Mouse (Mus musculus) granulocyte monocyte progenitor cell, adult 5-6 weeks (primary cell): Measurements from ENCODE around the gene Wfikkn2. TPM values are rescaled to one million over a fixed set of nuclear protein-coding genes. Genes with fewer than 3 reads are reported as not detected.

Source experiments
- ATAC-seq: replicated peaks from 2 replicates; pipeline ENCODE4 v1.8.0; 2016; ENCODE audit warnings: mild to moderate bottlenecking, moderate TSS enrichment, inconsistent platforms; ENCODE audit not compliant: poor library complexity, severe bottlenecking
- total RNA-seq, 2 experiments: library from RNA; stranded (forward) in 1 of 2; stranded (reverse) in 1 of 2; fragments of 200-712, 200-1000 nt in 1 of 2; fragments of >200 nt in 1 of 2; fragmentation: Nextera tagmentation in 1 of 2; gene quantifications; 2 replicates each; pipeline ENCODE4 v1.2.3; 2014 to 2017

Wfikkn2 gene
- not detected in 2 replicates for total RNA-seq (2014; fragmentation: Nextera tagmentation)
- 0.09 TPM in 1 of 2 replicates, not detected in the other for total RNA-seq (2017)

- ATAC-seq, result no peak
These were observed at the start of gene Wfikkn2 for GRCm38 (mm10) chr11:94245955-94246788. TSS of gene Wfikkn2 (minus strand) at chr11:94246005.

DNA sequence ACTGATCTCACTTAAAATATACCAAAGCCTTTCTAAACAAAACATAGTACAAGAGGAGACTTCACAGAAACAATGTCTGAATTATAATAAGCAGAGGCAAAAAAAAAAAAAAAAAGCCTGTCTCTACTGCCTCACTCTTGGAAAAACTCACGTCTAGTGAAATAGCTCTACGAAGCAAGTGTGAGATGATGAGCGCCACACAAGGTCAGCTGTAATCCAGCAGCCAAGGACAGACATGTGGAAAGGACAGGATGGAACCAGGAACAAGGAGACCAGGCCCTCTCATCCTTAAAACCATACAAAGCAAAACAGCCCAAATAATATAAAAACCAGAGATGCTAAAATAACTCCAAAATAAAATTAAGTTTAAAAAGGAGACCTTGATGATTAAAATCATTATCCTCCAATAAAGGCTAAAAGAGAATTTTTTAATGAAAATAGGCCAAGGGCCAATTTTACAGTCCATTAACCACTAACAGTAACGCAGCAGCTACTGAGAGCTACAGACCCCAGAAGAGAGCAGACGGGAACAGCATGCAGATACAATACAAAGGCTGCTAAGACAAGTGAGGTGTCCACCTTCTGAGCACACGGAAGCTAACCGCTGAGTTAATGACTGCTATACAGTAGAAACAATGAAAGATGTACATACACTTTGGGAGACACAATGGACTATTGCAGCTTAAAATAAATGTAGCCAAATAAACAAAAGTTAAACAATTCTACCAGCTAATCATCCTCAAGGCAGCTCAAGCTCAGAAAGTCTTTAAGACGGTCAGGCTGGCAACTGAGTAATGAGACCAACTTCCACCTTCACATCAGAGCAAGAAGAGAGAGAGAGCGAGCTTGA is 49.4 kb upstream of the Wfikkn2 start:
- ATAC-seq, result no peak

DNA sequence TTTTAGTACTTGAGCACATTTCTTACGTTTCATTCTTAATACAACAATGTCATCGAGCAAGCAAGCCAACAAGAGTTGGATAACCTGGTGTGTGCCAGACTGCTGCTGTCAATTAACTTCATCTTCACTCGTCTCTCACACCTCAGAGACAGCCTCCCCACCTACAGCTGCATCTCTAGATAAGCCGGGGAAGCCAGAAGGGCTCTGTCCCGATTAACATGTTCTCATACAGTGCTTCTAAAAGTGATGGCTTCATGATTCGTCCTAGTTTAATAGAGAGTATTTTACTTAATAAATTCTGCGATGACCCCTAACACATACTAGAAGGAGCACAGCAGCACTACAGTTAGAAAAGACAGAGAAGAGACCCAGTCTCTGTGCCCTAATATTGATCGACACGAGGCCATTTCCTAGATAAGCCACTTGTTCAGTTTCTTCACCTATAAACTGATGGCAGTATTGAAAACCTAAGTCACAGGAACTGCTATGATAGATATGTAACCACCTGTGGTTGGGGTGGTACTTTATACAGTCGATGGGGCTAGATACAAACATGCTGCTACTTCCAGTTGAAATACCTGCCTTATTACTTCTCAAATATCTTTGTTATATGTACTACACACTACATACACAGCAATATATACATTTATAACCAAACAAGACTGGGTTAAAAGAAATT is 44.4 kb upstream of the Wfikkn2 start:
- no peak for ATAC-seq

GRCm38 (mm10) chr11:94287105-94287504 is 41.3 kb upstream of the Wfikkn2 start:
- no peak for ATAC-seq

GRCm38 (mm10) chr11:94285886-94286574 is 40.2 kb upstream of the Wfikkn2 start:
- peak; percentile 10; the same call in 1 of the 2 replicates for ATAC-seq

- no peak for ATAC-seq
These were observed 37.8 kb upstream of the Wfikkn2 start for GRCm38 (mm10) chr11:94283536-94284099.

DNA sequence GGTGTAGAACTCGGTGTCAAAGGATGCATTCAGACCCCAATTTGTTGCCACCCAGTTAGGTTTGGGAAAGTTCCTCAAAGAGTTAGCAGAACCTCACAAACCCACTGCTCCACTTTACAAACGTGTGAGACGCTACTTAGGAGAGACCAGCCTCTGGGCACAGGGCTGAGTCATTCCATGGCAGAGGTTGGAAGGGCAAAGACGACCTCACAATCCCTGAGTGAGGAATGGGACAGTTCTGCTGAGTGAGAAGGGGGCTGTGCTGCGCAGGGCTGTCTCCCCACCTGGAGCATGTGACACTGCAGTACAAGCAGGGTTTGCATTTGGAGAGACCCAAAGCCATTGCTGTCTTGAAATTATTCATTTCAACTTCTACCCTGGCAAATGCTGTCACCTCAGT is 36.5 kb upstream of the Wfikkn2 start:
- no peak for ATAC-seq

DNA sequence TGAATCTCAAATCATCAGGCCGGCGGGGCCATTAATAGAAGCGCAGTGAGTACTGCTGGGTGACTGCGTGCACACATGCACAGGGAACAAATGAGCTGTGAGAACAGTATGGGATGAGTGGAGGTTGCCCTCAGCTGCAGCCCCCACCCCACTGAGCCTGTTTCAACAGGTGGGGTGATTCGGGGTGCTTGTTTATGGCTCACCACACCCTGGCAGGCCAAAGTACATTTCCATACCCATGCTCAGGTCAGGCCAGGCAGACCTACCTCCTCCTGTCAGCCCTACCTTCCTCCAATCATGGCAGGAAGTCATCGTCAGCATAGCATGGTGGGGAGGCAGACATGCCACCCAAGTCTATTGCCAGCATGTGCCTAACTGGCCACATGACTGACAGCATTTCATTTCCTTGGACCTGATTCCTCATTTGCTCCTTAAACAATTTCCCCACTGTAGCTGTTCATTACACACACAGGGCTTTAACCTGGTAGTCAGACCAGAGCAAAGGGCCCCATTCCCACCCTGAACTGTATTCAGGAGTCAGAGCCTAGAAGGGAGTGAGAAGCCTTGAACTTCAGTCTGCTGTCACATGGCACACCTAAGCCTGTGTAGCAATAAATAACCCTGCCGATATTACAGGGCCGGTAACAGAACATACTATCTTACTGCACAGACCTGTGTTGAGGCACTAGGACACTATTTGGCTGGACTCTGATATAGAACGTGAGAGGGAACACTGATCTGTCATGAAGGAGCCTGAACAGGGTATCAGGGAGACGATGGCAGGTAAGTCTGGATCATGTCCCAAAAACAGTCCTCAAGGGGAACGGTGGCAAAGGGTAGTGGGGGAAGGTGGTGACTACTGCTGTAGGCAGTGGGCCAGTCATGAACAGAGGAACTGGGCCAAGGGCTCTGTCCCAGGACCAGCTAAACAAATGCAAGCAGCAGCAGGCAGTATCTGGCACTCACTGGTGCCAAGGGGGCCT is 35.7 kb upstream of the Wfikkn2 start, which contains the start of gene Gm21885:
Gene Gm21885, plus strand, starts transcription at position 675 of the 983 bp plus-strand sequence.
- no peak for ATAC-seq

GRCm38 (mm10) chr11:94276869-94277337 is 31.1 kb upstream of the Wfikkn2 start:
- peak; percentile 87 for ATAC-seq

DNA sequence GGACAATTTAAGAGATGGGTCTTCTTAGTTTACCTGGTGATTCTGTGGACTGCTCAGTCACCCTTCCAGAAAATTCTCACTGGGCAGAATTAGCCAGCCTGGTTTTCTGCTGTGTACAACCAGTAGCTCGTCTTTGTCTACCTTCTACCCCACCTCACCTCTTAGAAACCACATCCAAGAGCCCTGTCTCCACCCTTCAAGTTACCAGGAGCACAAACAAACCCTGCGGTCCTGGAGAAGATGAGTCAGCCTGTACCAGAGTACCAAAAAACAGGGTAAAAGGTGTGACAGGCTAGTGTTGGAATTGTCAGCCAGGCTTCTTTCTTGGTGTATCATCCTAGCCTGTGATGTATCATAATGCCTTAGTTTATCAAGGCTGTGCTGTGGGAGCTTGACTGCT is 29.9 kb upstream of the Wfikkn2 start:
- no peak for ATAC-seq

- no peak for ATAC-seq
These were observed 29.4 kb upstream of the Wfikkn2 start for GRCm38 (mm10) chr11:94275226-94275625.

DNA sequence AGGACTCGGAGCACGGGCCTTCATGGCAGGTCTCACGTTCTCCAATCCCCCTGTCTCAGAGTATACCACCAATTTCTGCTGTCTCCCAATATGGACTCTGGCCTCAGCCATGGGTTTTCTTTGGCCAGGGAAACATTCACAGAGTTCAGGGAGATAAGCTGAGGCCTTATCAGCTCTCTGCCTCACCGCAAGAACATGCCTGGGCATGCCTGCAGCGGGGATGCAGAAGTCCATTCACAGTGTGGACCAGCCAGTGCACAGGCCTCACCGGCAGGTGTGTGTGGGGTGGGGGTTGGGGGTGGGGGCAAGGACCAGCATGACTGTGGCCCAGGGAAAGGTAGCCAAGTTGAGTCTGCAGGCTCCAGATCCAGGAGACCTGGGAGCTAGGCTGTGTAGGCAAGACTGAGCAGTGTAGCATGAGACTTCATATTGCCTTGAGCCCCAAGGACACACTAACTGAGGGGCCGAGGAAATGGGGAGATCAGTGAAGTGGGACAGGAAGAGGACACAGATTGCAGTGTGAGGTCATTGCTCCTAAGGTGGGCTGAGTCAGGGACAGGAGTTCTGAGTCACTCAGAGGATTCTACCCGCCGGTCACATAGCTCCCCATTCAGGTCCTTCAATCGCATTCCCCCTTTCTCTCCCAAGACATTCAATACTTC is 28.5 kb upstream of the Wfikkn2 start:
- ATAC-seq, result no peak

DNA sequence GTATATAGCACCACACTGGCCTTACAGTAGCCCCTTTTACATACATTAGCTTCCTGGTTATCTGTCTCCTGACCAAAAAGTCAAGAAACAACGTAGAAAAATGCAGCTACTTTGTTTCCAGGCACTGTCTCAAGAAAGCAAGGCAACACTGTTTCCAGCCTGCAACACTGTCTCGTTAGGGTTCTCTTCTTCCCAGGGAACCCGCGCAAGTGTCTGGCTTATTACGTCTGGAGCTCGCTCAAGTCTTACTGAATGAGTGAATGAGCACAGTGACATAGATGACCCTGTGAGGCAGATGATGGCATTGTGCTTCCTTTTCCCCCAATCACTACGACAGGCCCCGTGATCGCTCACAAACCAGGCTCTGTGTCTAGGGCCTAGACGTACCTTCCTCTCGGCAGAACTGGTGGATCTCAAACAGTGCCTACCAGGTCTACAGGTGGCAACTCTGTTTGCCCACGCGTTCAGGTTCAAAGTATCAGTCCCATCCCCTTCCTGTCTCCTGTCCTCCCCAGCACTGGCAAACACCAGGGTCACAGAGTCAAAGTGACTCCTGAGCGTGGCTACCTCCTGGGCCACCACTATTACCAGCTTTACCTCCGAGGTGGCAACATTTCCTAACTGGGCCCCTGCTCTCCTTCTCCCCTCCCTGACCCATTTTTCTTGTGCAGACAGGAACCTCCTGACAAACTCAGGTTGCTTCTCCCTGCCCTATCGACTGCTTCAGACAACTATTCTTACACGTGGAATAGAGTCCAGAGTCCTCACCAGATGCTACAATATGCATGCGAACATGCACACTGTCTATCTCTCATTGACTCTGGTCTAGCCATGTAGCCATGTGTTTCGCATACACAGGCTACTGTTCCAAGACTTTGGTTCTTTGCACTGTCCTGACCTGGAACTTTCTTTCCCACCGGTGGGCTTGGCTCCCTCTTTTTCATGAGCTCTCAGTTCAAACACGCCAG is 27.4 kb upstream of the Wfikkn2 start:
- ATAC-seq, result no peak

GRCm38 (mm10) chr11:94271015-94271414 is 25.2 kb upstream of the Wfikkn2 start:
- ATAC-seq, result no peak; the same call in 1 of the 2 replicates

DNA sequence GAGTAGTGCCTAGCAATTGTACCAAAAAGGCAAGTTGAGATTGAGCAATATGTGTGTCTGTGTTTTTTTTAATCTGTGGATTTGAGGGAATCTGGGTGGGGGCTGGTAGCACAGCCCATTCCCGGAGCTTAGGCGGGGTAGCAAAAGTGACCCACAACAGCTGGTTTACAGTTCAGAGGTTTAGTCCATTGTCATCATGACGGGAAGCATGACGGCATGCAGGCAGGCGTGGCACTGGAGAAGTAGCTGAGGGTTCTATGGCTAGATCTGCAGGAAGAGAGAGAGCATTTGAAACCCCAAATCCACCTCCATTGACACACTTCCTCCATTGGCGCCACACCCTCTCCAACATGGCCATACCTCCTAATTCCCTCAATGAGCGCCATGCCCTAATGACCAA is 24.1 kb upstream of the Wfikkn2 start:
- no peak for ATAC-seq

DNA sequence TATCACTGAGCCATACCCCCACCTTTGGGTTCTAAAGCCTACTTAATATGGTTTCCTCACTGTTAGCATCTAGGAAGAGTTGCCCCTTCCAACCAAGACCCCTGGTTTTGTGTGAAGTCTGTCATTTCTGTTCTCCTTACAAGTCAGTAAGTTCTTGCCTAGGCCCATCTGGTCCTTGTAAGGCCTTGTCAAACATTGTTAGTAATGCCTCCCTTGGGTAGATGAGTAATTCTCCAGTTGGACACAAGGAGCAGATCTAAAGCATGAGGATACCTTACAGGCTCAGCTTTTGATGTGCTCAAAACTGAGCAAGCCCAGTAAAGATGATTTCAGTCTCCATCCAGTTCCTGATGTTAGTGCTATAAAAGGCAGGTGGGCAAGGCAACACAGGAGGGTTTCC is 23.0 kb upstream of the Wfikkn2 start:
- ATAC-seq, result no peak

- ATAC-seq, result peak; percentile 54
These were observed 20.4 kb upstream of the Wfikkn2 start for GRCm38 (mm10) chr11:94266155-94266554.
